In genomic region chr1:126992441-126992840, GRCm38 (mm10) we compare ENCODE assay signal across 19 mouse cellular contexts.
DNase-seq lines count a peak whose midpoint lies in the region; ATAC-seq lines count a peak whose summit lies in the region.
"Had no signal": no experiment of that assay in that cellular context is flagged by ENCODE, and none has a peak within 500 bp of the region (broad histone marks: within the 10 kb centered on the region; RNA-seq: fewer than 3 reads in every experiment).

No protein-coding gene starts in this region.

- H3K27ac ChIP-seq in heart, embryonic 12.5 days (ENCODE audit: poor library complexity, severe bottlenecking): no peak overlapping the region
- H3K27ac ChIP-seq: embryonic facial prominence, embryonic 12.5 days; heart, embryonic 15.5 days; left cerebral cortex, adult 2 months; limb, embryonic 15.5 days; stomach, postnatal 0 days had no signal

- no peak overlapping the region for H3K4me2 ChIP-seq in heart, embryonic 12.5 days
- H3K4me2 ChIP-seq: embryonic facial prominence, embryonic 12.5 days; heart, embryonic 15.5 days; limb, embryonic 15.5 days had no signal

- WGBS in heart, embryonic 12.5 days: 49% methylated on average over 4 of the region's 4 CpGs

- no peak for ATAC-seq in heart, embryonic 12.5 days (ENCODE audit: insufficient number of reproducible peaks, low FRiP score)
- no peak for ATAC-seq in frontal cortex, adult (ENCODE audit: low TSS enrichment)
- ATAC-seq: intestine, embryonic 16.5 days had no signal

- no peak overlapping the region for H3K9ac ChIP-seq in heart, embryonic 12.5 days
- H3K9ac ChIP-seq: embryonic facial prominence, embryonic 12.5 days; heart, embryonic 15.5 days; limb, embryonic 15.5 days had no signal

- H3K4me3 ChIP-seq in heart, embryonic 12.5 days: no peak overlapping the region
- H3K4me3 ChIP-seq: embryonic facial prominence, embryonic 12.5 days; heart, embryonic 15.5 days; left cerebral cortex, adult 2 months; limb, embryonic 15.5 days; myocyte had no signal

- peak; percentile 62 to 66 for DNase-seq in cerebellum, postnatal 14 days
- no peak for DNase-seq in cerebellum, postnatal 36 days
- DNase-seq in heart, postnatal 25 days (ENCODE audit: low spot score): peak; percentile 2
- DNase-seq in right cerebral cortex, postnatal 4 days: peak; percentile 29
- no peak for DNase-seq in right cerebral cortex, adult 2 months (ENCODE audit: low spot score in 2 of 2)
- no peak for DNase-seq in kidney, adult 9 months
- DNase-seq: cerebellum, adult 2 months; gastrocnemius, postnatal 14 days; kidney, postnatal 4 days; thymus, postnatal 25 days had no signal

- no peaks in the 10 kb centered on the region for H3K36me3 ChIP-seq in heart, embryonic 12.5 days
- H3K36me3 ChIP-seq: embryonic facial prominence, embryonic 12.5 days; heart, embryonic 15.5 days; limb, embryonic 15.5 days had no signal

- H3K27me3 ChIP-seq in heart, embryonic 12.5 days (replicated peaks): no peaks in the 10 kb centered on the region
- H3K27me3 ChIP-seq: embryonic facial prominence, embryonic 12.5 days; heart, embryonic 15.5 days; limb, embryonic 15.5 days had no signal

- H3K4me1 ChIP-seq in heart, embryonic 12.5 days (replicated peaks): no peaks in the 10 kb centered on the region
- H3K4me1 ChIP-seq: embryonic facial prominence, embryonic 12.5 days; heart, embryonic 15.5 days had no signal

- no peaks in the 10 kb centered on the region for H3K9me3 ChIP-seq in heart, embryonic 12.5 days (replicated peaks)
- H3K9me3 ChIP-seq: embryonic facial prominence, embryonic 12.5 days; heart, embryonic 15.5 days; limb, embryonic 15.5 days had no signal

- intact Hi-C loops in heart, postnatal 25 days (cut with DNase I): loop anchor here (2.0 to 5.0 kb wide), 2 partner anchors 1205 to 1386 kb away; no protein-coding TSS in a partner anchor

Comparison
In these comparisons a context has a peak if more than half of its experiments do, and no peak if none do; other contexts are left out.
1. DNase-seq: peak in cerebellum, postnatal 14 days (2 of 2), heart, postnatal 25 days (single experiment) and right cerebral cortex, postnatal 4 days (single experiment); none in cerebellum, postnatal 36 days (0 of 2), right cerebral cortex, adult 2 months (0 of 2) and kidney, adult 9 months (single experiment).